Mouse (Mus musculus): ENCODE data around the gene Ints12.

GRCm38 (mm10) chr3:133104436-133104835 lies 12.8 kb downstream of the Ints12 start:
- TF ChIP-seq POLR2A (IDR thresholded peaks at IDR 0.05; ENCODE audit: insufficient read depth, low read depth, low read length) (no peak), CTCF (IDR thresholded peaks at IDR 0.05; ENCODE audit: insufficient read depth, low read depth, low read length) (no peak)

Data from olfactory bulb, adult 2 months (tissue).